Mouse (Mus musculus) CH12.LX (cell line): Measurements from ENCODE around the gene Dennd1a. TPM values are rescaled to one million over a fixed set of nuclear protein-coding genes. Genes with fewer than 3 reads are reported as not detected.

Experiments
- DNase-seq: peaks from one replicate; pipeline ENCODE4 v3.0.0-alpha.2; 2013; ENCODE audit errors: extremely low read depth
- H3K27ac ChIP-seq: 2 replicates; pipeline ENCODE4 v1.5.1; 2012; ENCODE audit warnings: low read depth, mild to moderate bottlenecking, control low read depth, moderate library complexity; ENCODE audit not compliant: insufficient read depth
- H3K27me3 ChIP-seq: replicated peaks from 2 replicates; pipeline ENCODE3; 2012; ENCODE audit warnings: inconsistent platforms
- H3K36me3 ChIP-seq, 2 experiments: replicated peaks in 1 of 2; 2 replicates each; pipeline versions ENCODE3 to v1.6.1; 2012; ENCODE audit warnings: inconsistent platforms in 1 of 2, low read length in 1 of 2, mild to moderate bottlenecking in 1 of 2, mixed read lengths in 1 of 2, moderate library complexity in 1 of 2; ENCODE audit not compliant: control insufficient read depth in 1 of 2, insufficient read depth in 1 of 2
- H3K4me1 ChIP-seq, 2 experiments: 2 replicates each; pipeline ENCODE4 v1.6.1; 2012; ENCODE audit warnings: inconsistent platforms in 1 of 2, moderate library complexity in 1 of 2; ENCODE audit not compliant: insufficient read depth in 2 of 2, control insufficient read depth in 1 of 2
- H3K4me2 ChIP-seq: 2 replicates; pipeline ENCODE4 v1.6.1; 2012; ENCODE audit warnings: low read depth, mild to moderate bottlenecking, control low read depth; ENCODE audit not compliant: poor library complexity, insufficient read depth, severe bottlenecking
- H3K4me3 ChIP-seq, 3 experiments: fragments of 150-350 bp in 1 of 3; sonication (generic) in 1 of 3; replicated peaks in 1 of 3; 2 replicates each; pipeline versions ENCODE3 to v1.5.1; 2011 to 2012; ENCODE audit warnings: low read depth in 2 of 3, low read length in 2 of 3, mild to moderate bottlenecking in 2 of 3, moderate library complexity in 2 of 3, control low read depth in 1 of 3, improper control_type of control experiment in 1 of 3, inconsistent platforms in 1 of 3, mixed read lengths in 1 of 3; ENCODE audit not compliant: poor library complexity in 1 of 3
- H3K79me2 ChIP-seq: replicated peaks from 2 replicates; pipeline ENCODE4 v1.6.1; 2012; ENCODE audit warnings: mild to moderate bottlenecking, moderate library complexity; ENCODE audit not compliant: control insufficient read depth, poor library complexity, insufficient read depth, severe bottlenecking; ENCODE audit errors: extremely low read depth
- H3K9ac ChIP-seq: 2 replicates; pipeline ENCODE4 v1.6.1; 2012; ENCODE audit warnings: low read depth, mild to moderate bottlenecking, control low read depth, moderate library complexity; ENCODE audit not compliant: insufficient read depth
- H3K9me3 ChIP-seq: replicated peaks from 2 replicates; pipeline ENCODE3; 2012; ENCODE audit warnings: low read length, inconsistent platforms, mixed read lengths
- BHLHE40 ChIP-seq: IDR thresholded peaks from 2 replicates; pipeline ENCODE4 v1.6.1; 2011; ENCODE audit warnings: mild to moderate bottlenecking, low read depth, low read length, improper control_type of control experiment
- CHD1 ChIP-seq: IDR thresholded peaks from 2 replicates; pipeline ENCODE4 v1.6.1; 2012; ENCODE audit warnings: low read depth, low read length, improper control_type of control experiment, inconsistent platforms
- E2F4 ChIP-seq: IDR thresholded peaks from 2 replicates; pipeline ENCODE4 v1.6.1; 2011; ENCODE audit warnings: low read depth, low read length, improper control_type of control experiment; ENCODE audit not compliant: insufficient replicate concordance
- ELF1 ChIP-seq: IDR thresholded peaks from 2 replicates; pipeline ENCODE4 v1.6.1; 2014; ENCODE audit warnings: low read depth, mild to moderate bottlenecking, inconsistent platforms, low read length, improper control_type of control experiment
- ETS1 ChIP-seq: conservative IDR thresholded peaks from 2 replicates; pipeline ENCODE4 v1.6.1; 2012; ENCODE audit warnings: low read depth, mild to moderate bottlenecking, inconsistent platforms, low read length, improper control_type of control experiment, moderate library complexity
- GABPA ChIP-seq: IDR thresholded peaks from 2 replicates; pipeline ENCODE4 v1.6.1; 2012; ENCODE audit warnings: low read depth, low read length, improper control_type of control experiment, inconsistent platforms; ENCODE audit not compliant: insufficient replicate concordance
- HCFC1 ChIP-seq: IDR thresholded peaks from 2 replicates; pipeline ENCODE4 v1.6.1; 2012; ENCODE audit warnings: low read depth, mild to moderate bottlenecking, inconsistent platforms, low read length, improper control_type of control experiment
- IRF4 ChIP-seq: IDR thresholded peaks from 2 replicates; pipeline ENCODE4 v1.6.1; 2014; ENCODE audit warnings: low read depth, mild to moderate bottlenecking, inconsistent platforms, low read length, improper control_type of control experiment
- JUN ChIP-seq: IDR thresholded peaks from 2 replicates; pipeline ENCODE4 v1.6.1; 2011; ENCODE audit warnings: low read depth, mild to moderate bottlenecking, low read length, improper control_type of control experiment, moderate library complexity; ENCODE audit not compliant: insufficient read depth
- KAT2A ChIP-seq: IDR thresholded peaks from 2 replicates; pipeline ENCODE4 v1.6.1; 2012; ENCODE audit warnings: low read length, improper control_type of control experiment, inconsistent platforms; ENCODE audit not compliant: insufficient replicate concordance
- MAX ChIP-seq: IDR thresholded peaks from 2 replicates; pipeline ENCODE4 v1.6.1; 2011; ENCODE audit warnings: low read length, improper control_type of control experiment
- MAZ ChIP-seq: IDR thresholded peaks from 2 replicates; pipeline ENCODE4 v1.6.1; 2012; ENCODE audit warnings: low read depth, mild to moderate bottlenecking, inconsistent platforms, low read length, improper control_type of control experiment, moderate library complexity
- MEF2A ChIP-seq: IDR thresholded peaks from 2 replicates; pipeline ENCODE4 v1.6.1; 2014; ENCODE audit warnings: low read depth, mild to moderate bottlenecking, inconsistent platforms, low read length, improper control_type of control experiment, borderline replicate concordance
- MYC ChIP-seq: IDR thresholded peaks from 2 replicates; pipeline ENCODE4 v1.6.1; 2011; ENCODE audit warnings: low read depth, mild to moderate bottlenecking, improper control_type of control experiment, low read length
- NRF1 ChIP-seq: IDR thresholded peaks from 2 replicates; pipeline ENCODE4 v1.6.1; 2014; ENCODE audit warnings: low read depth, mild to moderate bottlenecking, inconsistent platforms, low read length, improper control_type of control experiment, moderate library complexity
- POLR2A ChIP-seq: IDR thresholded peaks from 2 replicates; pipeline ENCODE4 v1.6.1; 2011; ENCODE audit warnings: low read depth, mild to moderate bottlenecking, improper control_type of control experiment, low read length
- RCOR1 ChIP-seq: conservative IDR thresholded peaks from 2 replicates; pipeline ENCODE4 v1.6.1; 2012; ENCODE audit warnings: low read depth, mild to moderate bottlenecking, inconsistent platforms, low read length, improper control_type of control experiment
- SIN3A ChIP-seq: IDR thresholded peaks from 2 replicates; pipeline ENCODE4 v1.6.1; 2012; ENCODE audit warnings: low read length, improper control_type of control experiment, inconsistent platforms
- SMC3 ChIP-seq: IDR thresholded peaks from 2 replicates; pipeline ENCODE4 v1.6.1; 2011; ENCODE audit warnings: low read depth, low read length, improper control_type of control experiment
- TCF12 ChIP-seq: IDR thresholded peaks from 2 replicates; pipeline ENCODE4 v1.6.1; 2014; ENCODE audit warnings: low read depth, mild to moderate bottlenecking, inconsistent platforms, low read length, improper control_type of control experiment
- UBTF ChIP-seq: IDR thresholded peaks from 2 replicates; pipeline ENCODE4 v1.6.1; 2012; ENCODE audit warnings: low read depth, mild to moderate bottlenecking, inconsistent platforms, low read length, improper control_type of control experiment, moderate library complexity
- ZC3H11A ChIP-seq: IDR thresholded peaks from 2 replicates; pipeline ENCODE4 v1.6.1; 2012; ENCODE audit warnings: low read depth, mild to moderate bottlenecking, inconsistent platforms, low read length, improper control_type of control experiment
- ZKSCAN1 ChIP-seq: IDR thresholded peaks from 2 replicates; pipeline ENCODE4 v1.6.1; 2012; ENCODE audit warnings: low read depth, inconsistent platforms, low read length, improper control_type of control experiment, borderline replicate concordance
- dilution Hi-C: fragments of 300-500 bp; cut with MboI; formaldehyde crosslinking; loops from 2 replicates; pipeline ENCODE4 v1.14.3; 2020; ENCODE audit warnings: low sequenced_read_pairs; ENCODE audit not compliant: extremely low pct_unique_long_range_greater_than_20kb, extremely low pct_ligation_motif_present
- in situ Hi-C: fragments of 300-500 bp; cut with MboI; formaldehyde crosslinking; loops from 3 replicates; pipeline ENCODE4 v1.14.3; 2019; ENCODE audit warnings: low sequenced_read_pairs, low pct_ligation_motif_present, low pct_unique_long_range_greater_than_20kb, mixed read lengths
- polyA plus RNA-seq: library from polyadenylated mRNA; unstranded; fragments of >175 nt; gene quantifications from 2 replicates; pipeline ENCODE4 v1.2.1, GENCODE M21; 2012; ENCODE audit warnings: low read depth; ENCODE audit not compliant: insufficient read length
- total RNA-seq, 2 experiments: library from RNA; depleted of rRNA; stranded (reverse); fragments of 300-350 nt in 1 of 2; fragments of >200 nt in 1 of 2; gene quantifications; 2 replicates each; pipeline ENCODE4 v1.2.3; 2012 to 2014

The Dennd1a gene
- total and polyA plus RNA-seq, 3 experiments: 2.7 to 7.3 (median 4.3) TPM

- no peak for TF ChIP-seq MAZ
- no peak for TF ChIP-seq HCFC1
- no peak for TF ChIP-seq RCOR1
- TF ChIP-seq SMC3: no peak
- TF ChIP-seq ZKSCAN1: peak; percentile 90
- TF ChIP-seq E2F4: no peak
- no peak for TF ChIP-seq ETS1
- TF ChIP-seq SIN3A: no peak
- no peak for TF ChIP-seq MYC
- dilution Hi-C loops: no loop called here
- in situ Hi-C loops: no loop called here
- Histone ChIP-seq H3K27me3 (no peaks in the 10 kb centered on the region), H3K79me2 (no peaks in the 10 kb centered on the region), H3K4me3 (no peak overlapping the region), H3K36me3 (peaks cover 0 to 24% of the 10 kb centered on the region in 2 experiments), H3K4me1 (peaks cover 19 to 64% of the 10 kb centered on the region in 2 experiments), H3K4me2 (no peak overlapping the region), H3K9ac (no peak overlapping the region), H3K9me3 (no peaks in the 10 kb centered on the region), H3K27ac (no peak overlapping the region)
- no peak for DNase-seq
These were observed 432.0 kb downstream of the Dennd1a start for GRCm38 (mm10) chr2:37855226-37855625.

- in situ Hi-C loops: no loop called here
- no peaks in the 10 kb centered on the region for H3K9me3 ChIP-seq
- peaks cover 19 to 77% of the 10 kb centered on the region in 2 experiments for H3K4me1 ChIP-seq
- no peak overlapping the region for H3K27ac ChIP-seq
- H3K4me2 ChIP-seq: no peak overlapping the region
- dilution Hi-C loops: no loop called here
- no peaks in the 10 kb centered on the region for H3K79me2 ChIP-seq
- H3K9ac ChIP-seq: no peak overlapping the region
- peaks cover 0 to 22% of the 10 kb centered on the region in 2 experiments for H3K36me3 ChIP-seq
- no peak for DNase-seq
- TF ChIP-seq UBTF: no peak
- TF ChIP-seq ZC3H11A: no peak
- TF ChIP-seq RCOR1: no peak
- no peak for TF ChIP-seq MEF2A
- TF ChIP-seq HCFC1: no peak
- TF ChIP-seq IRF4: no peak
- no peak for TF ChIP-seq POLR2A
- no peak for TF ChIP-seq E2F4
- TF ChIP-seq MAX: no peak
- no peak for TF ChIP-seq JUN
- no peak for TF ChIP-seq ETS1
- no peak for TF ChIP-seq NRF1
- TF ChIP-seq CHD1: no peak; the same call in 1 of the 2 replicates
- TF ChIP-seq GABPA: no peak
- TF ChIP-seq TCF12: no peak
- TF ChIP-seq ELF1: no peak
- TF ChIP-seq BHLHE40: no peak
- no peak for TF ChIP-seq ZKSCAN1
- TF ChIP-seq KAT2A: no peak
- no peak overlapping the region for H3K4me3 ChIP-seq
- H3K27me3 ChIP-seq: no peaks in the 10 kb centered on the region
These were observed 433.2 kb downstream of the Dennd1a start for GRCm38 (mm10) chr2:37853878-37854435.
